Mouse (Mus musculus) R1 (cell line): ENCODE measurements at regions not wholly inside any gene's neighbourhood (a gene's known extent, or its start where the extent isn't known, plus 50 kb on each side); places are given as distances from the start of the nearest gene placed in this dataset.

Source experiments
- DNase-seq: peaks from one replicate; pipeline ENCODE4 v3.0.0-alpha.2; 2018; ENCODE audit warnings: low read depth, low spot score

GRCm38 (mm10) chr16:26302045-26302444 is 69.6 kb downstream of the Cldn1 start:
- DNase-seq: no peak

- no peak for DNase-seq
These were observed 79.9 kb downstream of the Cldn1 start for GRCm38 (mm10) chr16:26291692-26292091.

- no peak for DNase-seq
These were observed 86.0 kb downstream of the Cldn1 start for GRCm38 (mm10) chr16:26285627-26286026.

GRCm38 (mm10) chr16:26284713-26285112 is 86.9 kb downstream of the Cldn1 start:
- DNase-seq: no peak

- no peak for DNase-seq
These were observed 89.2 kb downstream of the Cldn1 start for GRCm38 (mm10) chr16:26282418-26282817.

- no peak for DNase-seq
These were observed 90.1 kb downstream of the Cldn1 start for GRCm38 (mm10) chr16:26281496-26281895.

GRCm38 (mm10) chr16:26276789-26277188 is 94.9 kb downstream of the Cldn1 start:
- DNase-seq: no peak

- DNase-seq: peak; percentile 5
These were observed 118.8 kb downstream of the Cldn1 start for GRCm38 (mm10) chr16:26252824-26253223.

GRCm38 (mm10) chr16:26251698-26252097 is 119.9 kb downstream of the Cldn1 start:
- DNase-seq: no peak

GRCm38 (mm10) chr16:26251027-26251426 is 120.6 kb downstream of the Cldn1 start:
- DNase-seq: no peak

- no peak for DNase-seq
These were observed 122.7 kb downstream of the Cldn1 start for GRCm38 (mm10) chr16:26248939-26249338.

- no peak for DNase-seq
These were observed 123.7 kb downstream of the Cldn1 start for GRCm38 (mm10) chr16:26247926-26248325.

- no peak for DNase-seq
These were observed 129.7 kb upstream of the P3h2 start for GRCm38 (mm10) chr16:26235239-26235638.

- DNase-seq: peak; percentile 68
These were observed 128.5 kb upstream of the P3h2 start for GRCm38 (mm10) chr16:26234113-26234512.

GRCm38 (mm10) chr16:26231110-26231509 is 125.5 kb upstream of the P3h2 start:
- no peak for DNase-seq

GRCm38 (mm10) chr16:26211418-26211817 is 105.8 kb upstream of the P3h2 start:
- no peak for DNase-seq

GRCm38 (mm10) chr16:26199125-26199524 is 93.5 kb upstream of the P3h2 start:
- peak; percentile 11 for DNase-seq

- DNase-seq: no peak
These were observed 90.8 kb upstream of the P3h2 start for GRCm38 (mm10) chr16:26196345-26196744.

GRCm38 (mm10) chr16:26185288-26186281 is 80.0 kb upstream of the P3h2 start:
- no peak for DNase-seq

- DNase-seq: no peak
These were observed 79.2 kb upstream of the P3h2 start for GRCm38 (mm10) chr16:26184647-26185262.

- DNase-seq: no peak
These were observed 77.9 kb upstream of the P3h2 start for GRCm38 (mm10) chr16:26183530-26183929.

- DNase-seq: no peak
These were observed 76.1 kb upstream of the P3h2 start for GRCm38 (mm10) chr16:26181716-26182115.

- DNase-seq: no peak
These were observed 65.9 kb upstream of the P3h2 start for GRCm38 (mm10) chr16:26171441-26171840.
